Mouse (Mus musculus) retina, adult 2 months (tissue): ENCODE results near the gene Myh1.

ENCODE experiments used
- DNase-seq: peaks from one replicate; pipeline ENCODE4 v3.0.0-alpha.2; 2012; ENCODE audit warnings: low read depth, low spot score

Myh1 gene

DNA sequence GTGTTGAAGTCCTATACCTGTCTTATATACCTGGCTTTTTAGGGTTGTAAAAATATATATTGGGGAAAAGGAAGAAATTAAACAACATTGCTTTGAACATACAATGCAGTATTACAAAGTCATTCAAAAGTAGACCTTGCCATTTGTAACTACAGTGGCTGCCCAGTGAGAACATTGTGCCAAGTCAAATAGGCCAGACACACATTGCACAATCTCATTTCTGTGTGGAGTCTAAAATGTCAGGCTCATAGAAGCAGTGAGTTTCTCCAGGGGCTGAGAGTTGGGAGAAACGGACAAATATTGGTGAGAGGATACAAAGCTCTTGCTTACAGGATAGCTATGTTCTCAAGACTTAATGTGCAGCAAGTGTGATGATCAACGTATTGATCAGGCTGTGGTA lies 30.1 kb downstream of the Myh1 start:
- DNase-seq = no peak

DNA sequence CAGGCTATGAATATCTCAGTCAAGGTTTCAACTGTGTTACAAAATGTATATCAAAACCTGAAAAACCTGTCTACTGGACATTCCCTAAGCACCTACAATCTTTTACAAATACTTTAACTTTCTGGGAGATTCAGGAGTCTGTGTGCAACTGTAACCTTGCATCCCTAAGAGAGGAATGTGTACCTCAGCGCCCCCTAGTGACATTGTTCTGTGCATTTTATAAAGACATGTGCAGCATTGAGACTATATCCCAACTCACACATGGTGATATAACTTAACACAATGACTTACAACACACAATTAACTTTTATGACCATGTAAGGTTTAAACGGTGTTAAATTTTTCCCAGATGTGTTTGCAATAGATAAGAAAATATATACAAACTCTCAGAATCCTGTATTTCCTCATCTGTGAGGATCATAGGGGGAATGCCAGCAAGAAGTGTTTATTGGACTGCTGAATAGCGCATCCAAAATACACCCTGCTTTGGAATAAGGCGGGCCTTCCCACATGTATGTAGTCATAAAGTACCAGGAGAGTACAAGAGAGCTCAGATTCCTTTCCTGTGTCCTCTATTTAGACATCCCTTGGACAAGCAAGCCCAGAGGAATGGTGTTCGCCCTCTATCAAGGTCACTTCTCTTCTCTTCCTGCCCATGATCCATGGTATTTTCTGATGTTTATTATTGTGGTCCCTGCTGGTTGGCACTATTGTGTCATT lies 35.9 kb downstream of the Myh1 start:
- peak; percentile 33 for DNase-seq

GRCm38 (mm10) chr11:67236799-67237198 lies 36.9 kb downstream of the Myh1 start:
- no peak for DNase-seq

GRCm38 (mm10) chr11:67237481-67238079 lies 37.7 kb downstream of the Myh1 start, which contains the start of gene Myh4:
Myh4 (plus strand) TSS chr11:67238029.
- no peak for DNase-seq

GRCm38 (mm10) chr11:67241051-67241450 lies 41.2 kb downstream of the Myh1 start:
- DNase-seq = no peak

DNA sequence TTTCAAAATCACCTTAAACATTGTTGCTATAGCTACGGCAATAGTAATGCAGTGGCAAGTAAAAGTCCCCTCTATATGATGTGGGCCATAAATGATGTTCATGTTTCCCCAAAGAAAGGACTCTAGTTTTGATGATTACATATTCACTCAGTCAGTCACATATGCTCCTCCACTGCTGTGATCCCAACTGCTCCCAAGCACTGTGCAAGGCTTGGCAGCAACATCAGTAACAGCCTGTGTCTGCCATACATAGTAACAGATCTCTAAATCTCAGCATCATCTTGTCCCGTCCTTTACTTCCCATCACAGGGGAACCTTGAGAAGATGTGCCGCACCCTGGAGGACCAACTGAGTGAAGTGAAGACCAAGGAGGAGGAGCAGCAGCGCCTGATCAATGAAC lies 53.8 kb downstream of the Myh1 start:
- DNase-seq = no peak

DNA sequence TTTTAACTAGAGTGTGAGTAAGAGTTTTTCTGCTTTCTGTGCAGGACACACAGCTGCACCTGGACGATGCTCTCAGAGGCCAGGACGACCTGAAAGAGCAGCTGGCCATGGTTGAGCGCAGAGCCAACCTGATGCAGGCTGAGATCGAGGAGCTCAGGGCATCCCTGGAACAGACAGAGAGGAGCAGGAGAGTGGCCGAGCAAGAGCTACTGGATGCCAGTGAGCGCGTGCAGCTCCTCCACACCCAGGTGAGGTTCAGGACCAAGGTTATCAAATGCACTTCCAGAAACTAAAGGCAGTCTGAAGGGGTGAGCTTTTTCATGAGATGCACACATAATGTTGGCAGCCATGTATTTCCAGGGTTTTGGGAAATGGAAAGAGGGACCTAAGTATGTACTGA lies 57.2 kb downstream of the Myh1 start:
- DNase-seq = no peak

GRCm38 (mm10) chr11:67260956-67261355 lies 61.1 kb downstream of the Myh1 start:
- DNase-seq = no peak
